Mouse (Mus musculus): ENCODE results near the gene Ext2. TPM values are rescaled to one million over a fixed set of nuclear protein-coding genes. Genes with fewer than 3 reads are reported as not detected.

Gene Ext2
- polyA plus RNA-seq, 1 experiment from 2014 or later, result 47.0 TPM

GRCm38 (mm10) chr2:93774946-93775345 lies 47.4 kb downstream of the Ext2 start:
- H3K4me1 ChIP-seq, result peaks cover 27% of the 10 kb centered on the region
- no peak overlapping the region for H3K4me2 ChIP-seq
- 68% methylated on average over 5 of the region's 5 CpGs for WGBS (ENCODE audit: insufficient replicate concordance)
- no peaks in the 10 kb centered on the region for H3K27me3 ChIP-seq (replicated peaks)
- H3K9me3 ChIP-seq (replicated peaks), result no peaks in the 10 kb centered on the region
- ATAC-seq, result no peak
- peaks cover 9% of the 10 kb centered on the region; the same call in 1 of the 2 replicates for H3K36me3 ChIP-seq
- no peak overlapping the region for H3K4me3 ChIP-seq
- no peak overlapping the region for H3K27ac ChIP-seq
- H3K9ac ChIP-seq, result no peak overlapping the region

GRCm38 (mm10) chr2:93772765-93773085 lies 49.6 kb downstream of the Ext2 start:
- no peak for ATAC-seq
- WGBS (ENCODE audit: insufficient replicate concordance), result 63% methylated on average over 4 of the region's 4 CpGs
- Histone ChIP-seq H3K9me3 (replicated peaks) (no peaks in the 10 kb centered on the region), H3K27me3 (replicated peaks) (no peaks in the 10 kb centered on the region), H3K27ac (no peak overlapping the region), H3K4me2 (no peak overlapping the region), H3K36me3 (peaks cover 13% of the 10 kb centered on the region), H3K9ac (no peak overlapping the region), H3K4me1 (peaks cover 20% of the 10 kb centered on the region), H3K4me3 (no peak overlapping the region)

GRCm38 (mm10) chr2:93772054-93772764 lies 50.2 kb downstream of the Ext2 start:
- no peaks in the 10 kb centered on the region for H3K27me3 ChIP-seq (replicated peaks)
- ATAC-seq, result no peak
- H3K9ac ChIP-seq, result no peak overlapping the region
- peaks cover 13% of the 10 kb centered on the region for H3K36me3 ChIP-seq
- no peak overlapping the region for H3K27ac ChIP-seq
- H3K4me1 ChIP-seq, result peaks cover 20% of the 10 kb centered on the region
- WGBS (ENCODE audit: insufficient replicate concordance), result 45% methylated on average over 16 of the region's 16 CpGs
- H3K4me2 ChIP-seq, result no peak overlapping the region
- no peak overlapping the region for H3K4me3 ChIP-seq
- H3K9me3 ChIP-seq (replicated peaks), result no peaks in the 10 kb centered on the region

- no peak overlapping the region for H3K4me2 ChIP-seq
- peaks cover 13% of the 10 kb centered on the region for H3K36me3 ChIP-seq
- no peaks in the 10 kb centered on the region for H3K27me3 ChIP-seq (replicated peaks)
- peaks cover 20% of the 10 kb centered on the region for H3K4me1 ChIP-seq
- no peaks in the 10 kb centered on the region for H3K9me3 ChIP-seq (replicated peaks)
- no peak overlapping the region for H3K4me3 ChIP-seq
- ATAC-seq, result no peak
- H3K9ac ChIP-seq, result no peak overlapping the region
- 79% methylated on average over 4 of the region's 4 CpGs for WGBS (ENCODE audit: insufficient replicate concordance)
- no peak overlapping the region for H3K27ac ChIP-seq
These were observed 51.5 kb downstream of the Ext2 start for GRCm38 (mm10) chr2:93770895-93771294.

- Histone ChIP-seq H3K27ac (no peak overlapping the region), H3K27me3 (replicated peaks) (no peaks in the 10 kb centered on the region), H3K36me3 (peaks cover 13% of the 10 kb centered on the region), H3K4me1 (peaks cover 11% of the 10 kb centered on the region), H3K4me3 (no peak overlapping the region), H3K4me2 (no peak overlapping the region), H3K9me3 (replicated peaks) (no peaks in the 10 kb centered on the region), H3K9ac (no peak overlapping the region)
- WGBS (ENCODE audit: insufficient replicate concordance), result 86% methylated on average over 6 of the region's 6 CpGs
- no peak for ATAC-seq
These were observed 52.5 kb downstream of the Ext2 start for GRCm38 (mm10) chr2:93769875-93770274.

- Histone ChIP-seq H3K9me3 (replicated peaks) (no peaks in the 10 kb centered on the region), H3K27ac (no peak overlapping the region), H3K9ac (no peak overlapping the region), H3K36me3 (peaks cover 31% of the 10 kb centered on the region), H3K4me1 (0 out of 2 replicates have a peak, but pooled peaks cover 2% of the 10 kb centered on the region), H3K27me3 (replicated peaks) (no peaks in the 10 kb centered on the region), H3K4me2 (no peak overlapping the region), H3K4me3 (no peak overlapping the region)
- no peak for ATAC-seq
- 77% methylated on average over 5 of the region's 5 CpGs for WGBS (ENCODE audit: insufficient replicate concordance)
These were observed 56.6 kb downstream of the Ext2 start for GRCm38 (mm10) chr2:93765721-93766120.

- no peaks in the 10 kb centered on the region for H3K27me3 ChIP-seq (replicated peaks)
- no peak overlapping the region for H3K27ac ChIP-seq
- no peak for ATAC-seq
- H3K9ac ChIP-seq, result no peak overlapping the region
- H3K4me1 ChIP-seq, result 0 out of 2 replicates have a peak, but pooled peaks cover 2% of the 10 kb centered on the region
- 86% methylated on average over 3 of the region's 3 CpGs for WGBS (ENCODE audit: insufficient replicate concordance)
- H3K4me3 ChIP-seq, result no peak overlapping the region
- H3K36me3 ChIP-seq, result peaks cover 33% of the 10 kb centered on the region
- no peak overlapping the region for H3K4me2 ChIP-seq
- H3K9me3 ChIP-seq (replicated peaks), result no peaks in the 10 kb centered on the region
These were observed 58.2 kb downstream of the Ext2 start for GRCm38 (mm10) chr2:93764211-93764610.

GRCm38 (mm10) chr2:93760389-93760788 lies 62.0 kb downstream of the Ext2 start:
- ATAC-seq, result no peak
- no peaks in the 10 kb centered on the region for H3K27me3 ChIP-seq (replicated peaks)
- no peak overlapping the region for H3K27ac ChIP-seq
- no peak overlapping the region for H3K4me3 ChIP-seq
- H3K9ac ChIP-seq, result no peak overlapping the region
- no peak overlapping the region for H3K4me2 ChIP-seq
- WGBS (ENCODE audit: insufficient replicate concordance), result 69% methylated on average over 3 of the region's 3 CpGs
- H3K36me3 ChIP-seq, result peaks cover 31% of the 10 kb centered on the region
- no peaks in the 10 kb centered on the region for H3K9me3 ChIP-seq (replicated peaks)
- peaks cover 7% of the 10 kb centered on the region; the same call in 1 of the 2 replicates for H3K4me1 ChIP-seq

GRCm38 (mm10) chr2:93759173-93759572 lies 63.2 kb downstream of the Ext2 start:
- peaks cover 31% of the 10 kb centered on the region for H3K36me3 ChIP-seq
- peaks cover 10% of the 10 kb centered on the region; the same call in 1 of the 2 replicates for H3K4me1 ChIP-seq
- H3K4me2 ChIP-seq, result no peak overlapping the region
- no peaks in the 10 kb centered on the region for H3K9me3 ChIP-seq (replicated peaks)
- H3K27ac ChIP-seq, result no peak overlapping the region
- no peak overlapping the region for H3K4me3 ChIP-seq
- WGBS (ENCODE audit: insufficient replicate concordance), result 72% methylated on average over 7 of the region's 7 CpGs
- no peaks in the 10 kb centered on the region for H3K27me3 ChIP-seq (replicated peaks)
- no peak for ATAC-seq
- H3K9ac ChIP-seq, result no peak overlapping the region

- Histone ChIP-seq H3K27me3 (replicated peaks) (no peaks in the 10 kb centered on the region), H3K9me3 (replicated peaks) (no peaks in the 10 kb centered on the region), H3K36me3 (peaks cover 31% of the 10 kb centered on the region), H3K4me2 (no peak overlapping the region), H3K9ac (no peak overlapping the region), H3K27ac (no peak overlapping the region), H3K4me1 (peaks cover 10% of the 10 kb centered on the region; the same call in 1 of the 2 replicates), H3K4me3 (no peak overlapping the region)
- no peak for ATAC-seq
- WGBS (ENCODE audit: insufficient replicate concordance), result 74% methylated on average over 6 of the region's 6 CpGs
These were observed 64.1 kb downstream of the Ext2 start for GRCm38 (mm10) chr2:93758298-93758697.

GRCm38 (mm10) chr2:93754366-93754765 lies 68.0 kb downstream of the Ext2 start:
- no peak overlapping the region for H3K4me2 ChIP-seq
- peaks cover 9% of the 10 kb centered on the region; the same call in 1 of the 2 replicates for H3K4me1 ChIP-seq
- H3K27me3 ChIP-seq (replicated peaks), result no peaks in the 10 kb centered on the region
- 60% methylated on average over 2 of the region's 2 CpGs for WGBS (ENCODE audit: insufficient replicate concordance)
- no peak overlapping the region for H3K27ac ChIP-seq
- H3K36me3 ChIP-seq, result peaks cover 3% of the 10 kb centered on the region; the same call in 1 of the 2 replicates
- H3K4me3 ChIP-seq, result no peak overlapping the region
- no peaks in the 10 kb centered on the region for H3K9me3 ChIP-seq (replicated peaks)
- no peak for ATAC-seq
- no peak overlapping the region for H3K9ac ChIP-seq

- no peak overlapping the region for H3K4me2 ChIP-seq
- H3K4me1 ChIP-seq, result peaks cover 6% of the 10 kb centered on the region; the same call in 1 of the 2 replicates
- H3K27me3 ChIP-seq (replicated peaks), result no peaks in the 10 kb centered on the region
- H3K9ac ChIP-seq, result no peak overlapping the region
- no peak overlapping the region for H3K4me3 ChIP-seq
- no peak overlapping the region for H3K27ac ChIP-seq
- H3K36me3 ChIP-seq, result no peaks in the 10 kb centered on the region
- WGBS (ENCODE audit: insufficient replicate concordance), result 74% methylated on average over 6 of the region's 6 CpGs
- no peaks in the 10 kb centered on the region for H3K9me3 ChIP-seq (replicated peaks)
- no peak for ATAC-seq
These were observed 69.1 kb downstream of the Ext2 start for GRCm38 (mm10) chr2:93753147-93753758.

Data from liver, embryonic 12.5 days (tissue).